Mouse (Mus musculus) embryonic facial prominence, embryonic 14.5 days (tissue): ENCODE results near the gene Socs3. TPM values are rescaled to one million over a fixed set of nuclear protein-coding genes. Genes with fewer than 3 reads are reported as not detected.

ENCODE experiments used
- ATAC-seq: fragments of 200-750 bp; cut with Nextera tagmentation; 2 replicates; pipeline ENCODE4 v1.8.0; 2017; ENCODE audit warnings: low read depth, moderate number of reproducible peaks, moderate TSS enrichment
- DNase-seq: peaks from one replicate; pipeline ENCODE4 v3.0.0-alpha.2; 2015; ENCODE audit warnings: low spot score
- H3K27ac ChIP-seq: fragments of 300-500 bp; sonication (generic); replicated peaks from 2 replicates; pipeline ENCODE4 v1.5.1; 2014; ENCODE audit warnings: low read depth, mild to moderate bottlenecking, low read length, moderate library complexity
- H3K27me3 ChIP-seq: fragments of 300-500 bp; sonication (generic); replicated peaks from 2 replicates; pipeline ENCODE4 v1.6.1; 2014; ENCODE audit warnings: low read length; ENCODE audit not compliant: control insufficient read depth, insufficient read depth
- H3K36me3 ChIP-seq: fragments of 300-500 bp; sonication (generic); 2 replicates; pipeline ENCODE4 v1.6.1; 2014; ENCODE audit warnings: low read length, mixed read lengths; ENCODE audit not compliant: control insufficient read depth, insufficient read depth
- H3K4me1 ChIP-seq: fragments of 300-500 bp; sonication (generic); 2 replicates; pipeline ENCODE4 v1.6.1; 2014; ENCODE audit warnings: antibody characterized with exemption, low read length; ENCODE audit not compliant: control insufficient read depth, insufficient read depth
- H3K4me2 ChIP-seq: fragments of 300-500 bp; sonication (generic); 2 replicates; pipeline ENCODE4 v1.6.1; 2014; ENCODE audit warnings: low read depth, mild to moderate bottlenecking, low read length, moderate library complexity, mixed read lengths
- H3K4me3 ChIP-seq: fragments of 300-500 bp; sonication (generic); 2 replicates; pipeline ENCODE4 v1.5.1; 2014; ENCODE audit warnings: low read depth, mild to moderate bottlenecking, low read length
- H3K9ac ChIP-seq: fragments of 300-500 bp; sonication (generic); 2 replicates; pipeline ENCODE4 v1.6.1; 2014; ENCODE audit warnings: low read depth, mild to moderate bottlenecking, low read length, moderate library complexity, mixed read lengths
- H3K9me3 ChIP-seq: fragments of 300-500 bp; sonication (generic); 2 replicates; pipeline ENCODE4 v1.6.1; 2016; ENCODE audit warnings: low read length; ENCODE audit not compliant: control insufficient read depth
- WGBS: fragments of 180-500 bp; shearing (Covaris S2); extraction: QIAGEN DNeasy Blood & Tissue Kit; methylation state at CpG from one replicate; pipeline ENCODE4 v1.1.7; 2014; 5-methylcytosine and 5-hydroxymethylcytosine counted together
- polyA plus RNA-seq: library from polyadenylated mRNA; unstranded; fragments of >200 nt; fragmentation: Nextera tagmentation; extraction: Ambion mirVana; gene quantifications from 2 replicates; pipeline ENCODE4 v1.2.1, GENCODE M21; 2014

Socs3 gene
- polyA plus RNA-seq, 1 experiment from 2014 or later, result 6.8 TPM

DNA sequence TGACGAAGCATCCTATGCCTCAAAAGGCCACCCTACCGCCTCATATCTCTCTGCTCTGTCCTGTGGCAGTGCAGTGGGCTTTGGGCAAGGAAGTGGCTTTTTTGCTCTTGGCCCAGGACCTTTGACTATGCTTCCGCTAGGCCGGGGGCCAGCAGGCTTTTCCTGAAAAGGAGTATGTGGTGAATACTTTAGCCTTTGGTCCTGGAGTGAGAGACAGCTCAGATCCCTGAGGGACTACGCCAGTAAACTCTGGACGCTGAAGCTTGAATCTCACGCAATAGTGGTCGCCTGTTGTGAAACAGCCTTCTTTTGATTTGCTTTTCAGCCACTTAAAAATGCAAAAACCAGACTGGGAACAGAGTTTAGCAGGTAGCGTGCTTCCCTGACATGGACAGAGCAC is 34.2 kb downstream of the Socs3 start:
- Histone ChIP-seq H3K36me3 (no peaks in the 10 kb centered on the region), H3K27me3 (peaks cover 12% of the 10 kb centered on the region; the same call in 1 of the 2 replicates), H3K4me2 (no peak overlapping the region), H3K9ac (peak overlapping the region; percentile 27; the same call in 1 of the 2 replicates), H3K27ac (peak overlapping the region; percentile 72), H3K4me1 (peaks cover 76% of the 10 kb centered on the region), H3K9me3 (no peaks in the 10 kb centered on the region), H3K4me3 (no peak overlapping the region)
- ATAC-seq, result no peak
- no peak for DNase-seq
- WGBS, result 61% methylated on average over 9 of the region's 9 CpGs

DNA sequence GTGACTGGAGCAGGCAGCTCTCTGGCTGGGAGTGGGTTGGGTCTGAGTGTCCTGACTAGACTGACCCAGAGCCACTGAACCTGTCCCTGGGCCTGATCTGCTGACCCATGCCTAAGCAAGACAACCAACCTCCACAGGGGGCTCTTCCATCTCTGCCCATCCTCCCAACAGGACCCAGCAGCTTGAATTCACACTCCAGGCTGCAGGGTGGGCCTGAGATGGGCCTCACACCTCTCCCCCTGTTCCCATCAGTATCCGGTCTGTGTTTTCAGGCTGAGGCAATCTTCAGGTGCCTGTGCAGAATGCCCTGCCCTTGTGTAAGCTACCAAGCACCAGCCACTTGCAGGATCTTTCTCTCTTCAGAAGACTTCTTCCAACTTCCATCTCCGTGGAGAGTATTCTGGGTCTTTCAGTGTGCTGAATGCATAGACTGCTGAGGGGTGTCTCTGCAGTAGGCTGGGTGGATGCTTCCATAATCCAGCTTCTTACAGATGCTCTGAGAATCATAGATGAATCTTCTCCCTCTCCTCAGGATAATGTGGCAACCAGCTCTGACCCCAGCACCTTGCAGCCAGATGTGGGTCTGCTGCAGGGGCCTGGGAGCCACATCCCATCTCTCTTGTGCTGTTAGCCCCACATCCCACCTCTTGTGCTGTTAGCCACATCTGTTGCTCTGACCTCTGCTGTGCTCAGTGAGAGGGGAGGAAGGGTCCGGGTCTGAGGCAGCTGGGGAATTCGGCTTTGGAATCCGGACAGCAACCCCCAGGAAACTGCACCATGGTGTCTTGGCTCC is 35.1 kb downstream of the Socs3 start:
- H3K27ac ChIP-seq, result peak overlapping the region; percentile 72
- H3K36me3 ChIP-seq, result no peaks in the 10 kb centered on the region
- WGBS, result 28% methylated on average over 5 of the region's 5 CpGs
- no peak overlapping the region for H3K4me2 ChIP-seq
- no peak overlapping the region for H3K9ac ChIP-seq
- DNase-seq, result no peak
- H3K4me1 ChIP-seq, result peaks cover 71% of the 10 kb centered on the region
- H3K9me3 ChIP-seq, result no peaks in the 10 kb centered on the region
- no peak overlapping the region for H3K4me3 ChIP-seq
- H3K27me3 ChIP-seq, result peaks cover 16% of the 10 kb centered on the region; the same call in 1 of the 2 replicates
- no peak for ATAC-seq

GRCm38 (mm10) chr11:117934168-117934567 is 35.7 kb downstream of the Socs3 start:
- Histone ChIP-seq H3K9me3 (no peaks in the 10 kb centered on the region), H3K4me3 (no peak overlapping the region), H3K27ac (peak overlapping the region; percentile 72), H3K9ac (no peak overlapping the region), H3K27me3 (peaks cover 16% of the 10 kb centered on the region; the same call in 1 of the 2 replicates), H3K36me3 (no peaks in the 10 kb centered on the region), H3K4me1 (peaks cover 65% of the 10 kb centered on the region), H3K4me2 (no peak overlapping the region)
- 34% methylated on average over 2 of the region's 2 CpGs for WGBS
- ATAC-seq, result peak; percentile 53
- DNase-seq, result peak; percentile 89

DNA sequence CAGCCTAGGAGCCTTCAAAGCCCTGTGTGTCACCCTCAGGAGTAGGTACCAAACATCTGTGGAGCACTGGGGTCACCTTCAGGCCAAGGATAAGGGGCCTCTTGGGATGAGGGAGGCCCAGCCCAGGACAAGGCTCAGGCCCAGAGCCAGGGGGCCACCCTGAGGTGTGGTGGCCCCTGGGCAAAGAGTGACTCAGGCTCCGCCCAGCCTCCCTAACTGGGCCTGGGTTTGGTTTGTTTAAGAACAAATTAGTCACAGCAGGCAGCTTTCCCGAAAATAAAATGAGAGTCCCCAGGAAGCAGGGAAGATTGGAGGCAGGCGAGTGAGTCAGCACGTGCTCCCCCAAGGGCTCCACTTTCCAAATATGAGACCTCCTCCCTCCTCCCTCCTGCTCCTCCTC is 37.7 kb downstream of the Socs3 start:
- H3K27me3 ChIP-seq, result peaks cover 16% of the 10 kb centered on the region; the same call in 1 of the 2 replicates
- H3K9me3 ChIP-seq, result no peaks in the 10 kb centered on the region
- no peak overlapping the region for H3K9ac ChIP-seq
- 20% methylated on average over 4 of the region's 4 CpGs for WGBS
- H3K4me1 ChIP-seq, result peaks cover 61% of the 10 kb centered on the region
- H3K4me3 ChIP-seq, result no peak overlapping the region
- H3K4me2 ChIP-seq, result no peak overlapping the region
- peak overlapping the region; percentile 82 for H3K27ac ChIP-seq
- no peaks in the 10 kb centered on the region for H3K36me3 ChIP-seq
- DNase-seq (peak; percentile 92), ATAC-seq (0 out of 2 replicates have a peak, but pooled peaks have one; percentile 5)

- no peak overlapping the region for H3K4me3 ChIP-seq
- peak overlapping the region; percentile 82 for H3K27ac ChIP-seq
- ATAC-seq (no peak), DNase-seq (no peak)
- peaks cover 16% of the 10 kb centered on the region; the same call in 1 of the 2 replicates for H3K27me3 ChIP-seq
- no peaks in the 10 kb centered on the region for H3K9me3 ChIP-seq
- no peaks in the 10 kb centered on the region for H3K36me3 ChIP-seq
- no peak overlapping the region for H3K9ac ChIP-seq
- 62% methylated on average over 6 of the region's 6 CpGs for WGBS
- no peak overlapping the region for H3K4me2 ChIP-seq
- peaks cover 61% of the 10 kb centered on the region for H3K4me1 ChIP-seq
Measured at GRCm38 (mm10) chr11:117931576-117931975, 38.3 kb downstream of the Socs3 start.

DNA sequence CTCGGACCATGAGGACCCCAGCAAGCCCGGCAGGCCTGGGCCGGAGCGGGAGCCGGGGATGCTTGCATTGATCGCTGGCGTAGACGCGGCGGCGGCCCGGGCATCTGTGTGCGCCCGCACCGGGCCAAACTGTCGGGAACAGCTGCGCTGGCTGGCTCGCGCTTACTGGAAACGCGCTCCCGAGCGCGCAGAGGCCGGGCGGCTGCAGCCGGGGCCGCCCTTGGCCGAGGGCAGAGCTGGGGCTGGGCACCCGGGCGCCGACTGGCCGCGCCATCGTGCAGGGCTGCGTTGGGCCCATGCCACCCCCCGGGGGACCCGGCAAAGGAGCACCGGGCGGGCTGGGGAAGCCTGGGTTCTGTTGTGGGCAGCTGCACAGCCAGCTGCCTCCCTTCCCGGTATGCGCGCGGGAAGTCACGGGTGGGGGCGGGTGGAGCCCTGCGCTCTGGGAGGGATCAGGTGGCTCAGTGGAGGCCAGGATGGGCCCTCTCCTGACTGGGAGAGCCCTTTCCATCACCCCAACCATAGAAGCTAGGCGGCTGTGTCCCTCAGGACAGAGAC is 39.0 kb downstream of the Socs3 start:
- DNase-seq, result peak; percentile 76
- Histone ChIP-seq H3K4me2 (peak overlapping the region; percentile 96), H3K9ac (peak overlapping the region; percentile 59), H3K9me3 (no peaks in the 10 kb centered on the region), H3K27me3 (peaks cover 16% of the 10 kb centered on the region; the same call in 1 of the 2 replicates), H3K36me3 (no peaks in the 10 kb centered on the region), H3K27ac (peak overlapping the region; percentile 67; the same call in 1 of the 2 replicates), H3K4me1 (peaks cover 54% of the 10 kb centered on the region), H3K4me3 (peak overlapping the region; percentile 42)
- 1% methylated on average over 13 of the region's 48 CpGs for WGBS
- ATAC-seq, result peak; percentile 64

- H3K27ac ChIP-seq, result no peak overlapping the region
- WGBS, result 69% methylated on average over 1 of the region's 1 CpGs
- no peak overlapping the region for H3K9ac ChIP-seq
- H3K4me2 ChIP-seq, result no peak overlapping the region
- ATAC-seq, result peak; percentile 60; the same call in 1 of the 2 replicates
- no peaks in the 10 kb centered on the region for H3K9me3 ChIP-seq
- no peak for DNase-seq
- no peaks in the 10 kb centered on the region for H3K36me3 ChIP-seq
- 0 out of 2 replicates have a peak, but pooled peaks cover 2% of the 10 kb centered on the region for H3K4me1 ChIP-seq
- H3K27me3 ChIP-seq, result peaks cover 3% of the 10 kb centered on the region; the same call in 1 of the 2 replicates
- H3K4me3 ChIP-seq, result no peak overlapping the region
Measured at GRCm38 (mm10) chr11:117925541-117925940, 44.3 kb downstream of the Socs3 start.

- no peaks in the 10 kb centered on the region for H3K27me3 ChIP-seq
- H3K36me3 ChIP-seq, result no peaks in the 10 kb centered on the region
- no peak overlapping the region for H3K4me2 ChIP-seq
- H3K9me3 ChIP-seq, result no peaks in the 10 kb centered on the region
- 69% methylated on average over 6 of the region's 6 CpGs for whole genome bisulfite sequencing
- H3K9ac ChIP-seq, result no peak overlapping the region
- DNase-seq (no peak), ATAC-seq (no peak)
- H3K27ac ChIP-seq, result no peak overlapping the region
- no peak overlapping the region for H3K4me3 ChIP-seq
- H3K4me1 ChIP-seq, result no peaks in the 10 kb centered on the region
Measured at GRCm38 (mm10) chr11:117924466-117924865, 45.4 kb downstream of the Socs3 start.
